Mouse (Mus musculus): Measurements from ENCODE around the gene Kcnj3. TPM values are rescaled to one million over a fixed set of nuclear protein-coding genes. Genes with fewer than 3 reads are reported as not detected.

The Kcnj3 gene
- polyA plus RNA-seq, 1 experiment = 3.0 TPM

- Histone ChIP-seq H3K27me3 (ENCODE audit: control insufficient read depth, insufficient read depth, low read length) (no peaks in the 10 kb centered on the region), H3K36me3 (ENCODE audit: control insufficient read depth, insufficient read depth, low read length) (no peaks in the 10 kb centered on the region), H3K4me3 (ENCODE audit: control insufficient read depth, insufficient read depth, low read length) (no peak overlapping the region), H3K4me1 (replicated peaks; ENCODE audit: control insufficient read depth, insufficient read depth, low read length) (0 out of 2 replicates have a peak, but pooled peaks cover 2% of the 10 kb centered on the region), H3K27ac (ENCODE audit: control insufficient read depth, insufficient read depth, low read length) (no peak overlapping the region)
- DNase-seq = no peak
- 8% methylated on average over 51 of the region's 51 CpGs for WGBS
- TF ChIP-seq CTCF (IDR thresholded peaks at IDR 0.05; ENCODE audit: borderline replicate concordance, control insufficient read depth, extremely low read depth, insufficient read depth, low read length, poor library complexity) (no peak), POLR2A (IDR thresholded peaks at IDR 0.05; ENCODE audit: control insufficient read depth, extremely low read depth, insufficient read depth, low read length, poor library complexity) (no peak)
Observed at GRCm38 (mm10) chr2:55437007-55437949, 1.5 kb downstream of the Kcnj3 start.

- DNase-seq = no peak
- Histone ChIP-seq H3K4me1 (replicated peaks; ENCODE audit: control insufficient read depth, insufficient read depth, low read length) (0 out of 2 replicates have a peak, but pooled peaks cover 2% of the 10 kb centered on the region), H3K27me3 (ENCODE audit: control insufficient read depth, insufficient read depth, low read length) (no peaks in the 10 kb centered on the region), H3K4me3 (ENCODE audit: control insufficient read depth, insufficient read depth, low read length) (no peak overlapping the region), H3K36me3 (ENCODE audit: control insufficient read depth, insufficient read depth, low read length) (no peaks in the 10 kb centered on the region), H3K27ac (ENCODE audit: control insufficient read depth, insufficient read depth, low read length) (no peak overlapping the region)
- TF ChIP-seq POLR2A (IDR thresholded peaks at IDR 0.05; ENCODE audit: control insufficient read depth, extremely low read depth, insufficient read depth, low read length, poor library complexity) (no peak), CTCF (IDR thresholded peaks at IDR 0.05; ENCODE audit: borderline replicate concordance, control insufficient read depth, extremely low read depth, insufficient read depth, low read length, poor library complexity) (no peak)
- WGBS = 14% methylated on average over 1 of the region's 1 CpGs
Observed at GRCm38 (mm10) chr2:55437977-55438376, 2.2 kb downstream of the Kcnj3 start.

- 0 out of 2 replicates have a peak, but pooled peaks cover 2% of the 10 kb centered on the region for H3K4me1 ChIP-seq (replicated peaks; ENCODE audit: control insufficient read depth, insufficient read depth, low read length)
Observed at GRCm38 (mm10) chr2:55439211-55439610, 3.4 kb downstream of the Kcnj3 start.

GRCm38 (mm10) chr2:55442006-55442405 lies 6.2 kb downstream of the Kcnj3 start:
- no peaks in the 10 kb centered on the region for H3K36me3 ChIP-seq (ENCODE audit: control insufficient read depth, insufficient read depth, low read length)
- no peak overlapping the region for H3K4me3 ChIP-seq (ENCODE audit: control insufficient read depth, insufficient read depth, low read length)
- DNase-seq = no peak
- WGBS = 85% methylated on average over 2 of the region's 2 CpGs
- no peak overlapping the region for H3K27ac ChIP-seq (ENCODE audit: control insufficient read depth, insufficient read depth, low read length)
- no peaks in the 10 kb centered on the region for H3K4me1 ChIP-seq (replicated peaks; ENCODE audit: control insufficient read depth, insufficient read depth, low read length)
- TF ChIP-seq POLR2A (IDR thresholded peaks at IDR 0.05; ENCODE audit: control insufficient read depth, extremely low read depth, insufficient read depth, low read length, poor library complexity) (no peak), CTCF (IDR thresholded peaks at IDR 0.05; ENCODE audit: borderline replicate concordance, control insufficient read depth, extremely low read depth, insufficient read depth, low read length, poor library complexity) (no peak)
- H3K27me3 ChIP-seq (ENCODE audit: control insufficient read depth, insufficient read depth, low read length) = no peaks in the 10 kb centered on the region

More at GRCm38 (mm10) chr2:55439211-55439610, 3.4 kb downstream of the Kcnj3 start:
- Histone ChIP-seq H3K27me3 (ENCODE audit: control insufficient read depth, insufficient read depth, low read length) (no peaks in the 10 kb centered on the region), H3K27ac (ENCODE audit: control insufficient read depth, insufficient read depth, low read length) (no peak overlapping the region), H3K36me3 (ENCODE audit: control insufficient read depth, insufficient read depth, low read length) (no peaks in the 10 kb centered on the region), H3K4me3 (ENCODE audit: control insufficient read depth, insufficient read depth, low read length) (no peak overlapping the region)
- TF ChIP-seq POLR2A (IDR thresholded peaks at IDR 0.05; ENCODE audit: control insufficient read depth, extremely low read depth, insufficient read depth, low read length, poor library complexity) (no peak), CTCF (IDR thresholded peaks at IDR 0.05; ENCODE audit: borderline replicate concordance, control insufficient read depth, extremely low read depth, insufficient read depth, low read length, poor library complexity) (no peak)
- DNase-seq = no peak

- H3K36me3 ChIP-seq (ENCODE audit: control insufficient read depth, insufficient read depth, low read length) = no peaks in the 10 kb centered on the region
- no peak for TF ChIP-seq CTCF (IDR thresholded peaks at IDR 0.05; ENCODE audit: borderline replicate concordance, control insufficient read depth, extremely low read depth, insufficient read depth, low read length, poor library complexity)
- no peak for TF ChIP-seq POLR2A (IDR thresholded peaks at IDR 0.05; ENCODE audit: control insufficient read depth, extremely low read depth, insufficient read depth, low read length, poor library complexity)
- no peaks in the 10 kb centered on the region for H3K27me3 ChIP-seq (ENCODE audit: control insufficient read depth, insufficient read depth, low read length)
- no peaks in the 10 kb centered on the region for H3K4me1 ChIP-seq (replicated peaks; ENCODE audit: control insufficient read depth, insufficient read depth, low read length)
- no peak overlapping the region for H3K4me3 ChIP-seq (ENCODE audit: control insufficient read depth, insufficient read depth, low read length)
- H3K27ac ChIP-seq (ENCODE audit: control insufficient read depth, insufficient read depth, low read length) = no peak overlapping the region
- no peak for DNase-seq
Observed at GRCm38 (mm10) chr2:55447298-55447697, 11.5 kb downstream of the Kcnj3 start.

GRCm38 (mm10) chr2:55450774-55451173 lies 15.0 kb downstream of the Kcnj3 start:
- H3K4me3 ChIP-seq (ENCODE audit: control insufficient read depth, insufficient read depth, low read length) = no peak overlapping the region
- 93% methylated on average over 1 of the region's 1 CpGs for WGBS
- TF ChIP-seq CTCF (IDR thresholded peaks at IDR 0.05; ENCODE audit: borderline replicate concordance, control insufficient read depth, extremely low read depth, insufficient read depth, low read length, poor library complexity) = no peak
- no peak for TF ChIP-seq POLR2A (IDR thresholded peaks at IDR 0.05; ENCODE audit: control insufficient read depth, extremely low read depth, insufficient read depth, low read length, poor library complexity)

More at GRCm38 (mm10) chr2:55450774-55451173, 15.0 kb downstream of the Kcnj3 start:
- H3K4me1 ChIP-seq (replicated peaks; ENCODE audit: control insufficient read depth, insufficient read depth, low read length) = no peaks in the 10 kb centered on the region
- no peak for DNase-seq
- no peaks in the 10 kb centered on the region for H3K36me3 ChIP-seq (ENCODE audit: control insufficient read depth, insufficient read depth, low read length)
- no peak overlapping the region for H3K27ac ChIP-seq (ENCODE audit: control insufficient read depth, insufficient read depth, low read length)
- H3K27me3 ChIP-seq (ENCODE audit: control insufficient read depth, insufficient read depth, low read length) = no peaks in the 10 kb centered on the region

Data from thymus, adult 2 months (tissue).